8 mouse cellular contexts compared by ENCODE assay signal in genomic region chr7:130574211-130574991, GRCm38 (mm10). TPM values are rescaled to one million over a fixed set of nuclear protein-coding genes. Genes with fewer than 3 reads are reported as not detected.
DNase-seq lines count a peak whose midpoint lies in the region; ATAC-seq lines count a peak whose summit lies in the region.

No protein-coding gene starts in this region.

- ATAC-seq in hindbrain, embryonic 12.5 days (ENCODE audit: low FRiP score), result peak; percentile 81
- ATAC-seq in intestine, embryonic 15.5 days, result peak; percentile 83
- ATAC-seq in frontal cortex, adult (ENCODE audit: low TSS enrichment), result no peak

- H3K9ac ChIP-seq in hindbrain, embryonic 12.5 days, result no peak overlapping the region
- peak overlapping the region; percentile 12; the same call in 1 of the 2 replicates for H3K9ac ChIP-seq in intestine, embryonic 15.5 days

- no peak overlapping the region for H3K4me3 ChIP-seq in hindbrain, embryonic 12.5 days
- no peak overlapping the region for H3K4me3 ChIP-seq in hindbrain, embryonic 10.5 days
- peak overlapping the region; percentile 15; the same call in 1 of the 2 replicates for H3K4me3 ChIP-seq in intestine, embryonic 15.5 days (replicated peaks)

- no peaks in the 10 kb centered on the region for H3K9me3 ChIP-seq in hindbrain, embryonic 12.5 days (replicated peaks)
- no peaks in the 10 kb centered on the region for H3K9me3 ChIP-seq in hindbrain, embryonic 10.5 days
- no peaks in the 10 kb centered on the region for H3K9me3 ChIP-seq in intestine, embryonic 15.5 days

- no peak overlapping the region for H3K4me2 ChIP-seq in hindbrain, embryonic 12.5 days (replicated peaks)
- peak overlapping the region; percentile 39 for H3K4me2 ChIP-seq in intestine, embryonic 15.5 days (replicated peaks)

- H3K27me3 ChIP-seq in hindbrain, embryonic 12.5 days, result no peaks in the 10 kb centered on the region
- peaks cover 4% of the 10 kb centered on the region; the same call in 1 of the 2 replicates for H3K27me3 ChIP-seq in hindbrain, embryonic 10.5 days (ENCODE audit: insufficient read depth, poor library complexity, severe bottlenecking)
- H3K27me3 ChIP-seq in intestine, embryonic 15.5 days (replicated peaks), result no peaks in the 10 kb centered on the region

- H3K36me3 ChIP-seq in hindbrain, embryonic 12.5 days, result no peaks in the 10 kb centered on the region
- H3K36me3 ChIP-seq in hindbrain, embryonic 10.5 days, result no peaks in the 10 kb centered on the region
- no peaks in the 10 kb centered on the region for H3K36me3 ChIP-seq in intestine, embryonic 15.5 days

- DNase-seq in hindbrain, embryonic 10.5 days (ENCODE audit: low spot score), result no peak
- DNase-seq in adrenal gland, postnatal 25 days, result peak; percentile 11
- peak; percentile 42 for DNase-seq in lung, postnatal 14 days
- no peak for DNase-seq in right cerebral cortex, adult 2 months (ENCODE audit: low spot score in 2 of 2)
- DNase-seq in thymus, adult 18-20 months, result no peak

- peaks cover 15% of the 10 kb centered on the region; the same call in 1 of the 2 replicates for H3K4me1 ChIP-seq in hindbrain, embryonic 12.5 days
- peaks cover 24% of the 10 kb centered on the region for H3K4me1 ChIP-seq in hindbrain, embryonic 10.5 days (replicated peaks)
- peaks cover 20% of the 10 kb centered on the region for H3K4me1 ChIP-seq in intestine, embryonic 15.5 days (replicated peaks)

- WGBS in hindbrain, embryonic 12.5 days, result 56% methylated on average over 13 of the region's 13 CpGs
- 71% methylated on average over 13 of the region's 13 CpGs for WGBS in hindbrain, embryonic 10.5 days
- 32% methylated on average over 13 of the region's 13 CpGs for WGBS in intestine, embryonic 15.5 days

- 0 out of 2 replicates have a peak overlapping the region, but pooled peaks have one; percentile 48 for H3K27ac ChIP-seq in hindbrain, embryonic 12.5 days
- no peak overlapping the region for H3K27ac ChIP-seq in hindbrain, embryonic 10.5 days
- H3K27ac ChIP-seq in intestine, embryonic 15.5 days, result peak overlapping the region; percentile 78

RNA-seq across cellular contexts. Expression of gene Nsmce4a, which starts 1.5 kb away (rescaled TPM):
- 132 and 145 TPM in 2 replicates for polyA plus RNA-seq in hindbrain, embryonic 12.5 days (2016; fragmentation: Nextera tagmentation; extraction: Ambion mirVana)
- polyA plus RNA-seq in hindbrain, embryonic 10.5 days (2016; fragmentation: Nextera tagmentation; extraction: Ambion mirVana), result 183 and 186 TPM in 2 replicates
- total RNA-seq in adrenal gland, postnatal 25 days (2021), result 61.8 and 91.4 TPM in 2 replicates
- polyA plus RNA-seq in intestine, embryonic 15.5 days (2015; fragmentation: Nextera tagmentation; extraction: Ambion mirVana), result 138 and 146 TPM in 2 replicates

RNA-seq across cellular contexts. Expression of gene Tacc2, which starts 2.8 kb away (rescaled TPM):
- 69.4 and 75.5 TPM in 2 replicates for polyA plus RNA-seq in hindbrain, embryonic 12.5 days (2016; fragmentation: Nextera tagmentation; extraction: Ambion mirVana)
- 44.8 and 50.8 TPM in 2 replicates for polyA plus RNA-seq in hindbrain, embryonic 10.5 days (2016; fragmentation: Nextera tagmentation; extraction: Ambion mirVana)
- total RNA-seq in adrenal gland, postnatal 25 days (2021), result 40.0 and 46.6 TPM in 2 replicates
- 27.2 and 27.8 TPM in 2 replicates for polyA plus RNA-seq in intestine, embryonic 15.5 days (2015; fragmentation: Nextera tagmentation; extraction: Ambion mirVana)

RNA-seq across cellular contexts. Expression of gene Ate1, which starts 54.2 kb away (rescaled TPM):
- 59.5 and 71.2 TPM in 2 replicates for polyA plus RNA-seq in hindbrain, embryonic 12.5 days (2016; fragmentation: Nextera tagmentation; extraction: Ambion mirVana)
- 58.0 and 62.5 TPM in 2 replicates for polyA plus RNA-seq in hindbrain, embryonic 10.5 days (2016; fragmentation: Nextera tagmentation; extraction: Ambion mirVana)
- total RNA-seq in adrenal gland, postnatal 25 days (2021), result 42.2 and 49.2 TPM in 2 replicates
- polyA plus RNA-seq in intestine, embryonic 15.5 days (2015; fragmentation: Nextera tagmentation; extraction: Ambion mirVana), result 53.9 and 57.5 TPM in 2 replicates

Comparison
In these comparisons a context has a peak if more than half of its experiments do, and no peak if none do; other contexts are left out.
1. DNase-seq: peak in adrenal gland, postnatal 25 days (single experiment) and lung, postnatal 14 days (single experiment); none in hindbrain, embryonic 10.5 days (single experiment), right cerebral cortex, adult 2 months (0 of 2) and thymus, adult 18-20 months (0 of 2).